ENCODE assay signal across 8 mouse cellular contexts in the genomic region with DNA sequence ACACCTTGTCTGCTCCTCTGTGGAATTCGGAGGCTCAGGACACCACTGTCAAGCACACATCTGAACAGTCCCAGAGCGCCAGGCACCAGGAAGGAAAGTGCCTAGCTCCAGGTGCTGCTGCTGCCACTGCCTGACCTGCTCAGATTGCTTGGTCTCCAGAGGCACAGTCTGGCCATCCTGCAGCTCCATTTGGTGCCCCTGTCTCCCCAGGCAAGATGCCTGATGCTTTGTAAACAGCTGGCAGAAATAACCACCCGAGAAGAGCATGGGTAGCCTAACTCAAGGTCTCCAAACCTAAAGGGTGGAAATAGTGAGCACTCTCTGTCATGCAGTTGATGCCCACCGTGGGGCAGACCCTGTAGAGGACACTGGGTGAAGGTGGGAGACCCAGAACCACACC. TPM values are rescaled to one million over a fixed set of nuclear protein-coding genes. Genes with fewer than 3 reads are reported as not detected.
DNase-seq lines count a peak whose midpoint lies in the region; ATAC-seq and TF ChIP-seq lines count a peak whose summit lies in the region.

No protein-coding gene starts in this region.

- peak overlapping the region; percentile 54 for H3ac ChIP-seq in myocyte (ENCODE audit: control insufficient read depth, insufficient read length)

- peak overlapping the region; percentile 91 for H3K4me3 ChIP-seq in liver, adult 2 months (ENCODE audit: insufficient read depth, low read depth, low read length)
- H3K4me3 ChIP-seq in embryonic facial prominence, embryonic 14.5 days (ENCODE audit: low read depth, low read length) = peak overlapping the region; percentile 98
- peak overlapping the region; percentile 84 for H3K4me3 ChIP-seq in intestine, embryonic 14.5 days (ENCODE audit: low read depth, low read length)
- H3K4me3 ChIP-seq in myocyte = peak overlapping the region; percentile 86

- H3K27ac ChIP-seq in liver, adult 2 months (replicated peaks; ENCODE audit: insufficient read depth, low read depth, low read length) = no peak overlapping the region
- H3K27ac ChIP-seq in embryonic facial prominence, embryonic 14.5 days (replicated peaks; ENCODE audit: low read depth, low read length) = peak overlapping the region; percentile 81
- peak overlapping the region; percentile 78; the same call in 1 of the 2 replicates for H3K27ac ChIP-seq in intestine, embryonic 14.5 days (ENCODE audit: low read depth)

- peak overlapping the region; percentile 96 for H3K4me2 ChIP-seq in embryonic facial prominence, embryonic 14.5 days (ENCODE audit: low read depth, low read length)
- peak overlapping the region; percentile 98 for H3K4me2 ChIP-seq in intestine, embryonic 14.5 days (ENCODE audit: low read length)
- peak overlapping the region; percentile 86 for H3K4me2 ChIP-seq in myocyte (ENCODE audit: low read depth)

- H3K9ac ChIP-seq in liver, adult 2 months (ENCODE audit: low read depth, low read length) = peak overlapping the region; percentile 94
- peak overlapping the region; percentile 96 for H3K9ac ChIP-seq in embryonic facial prominence, embryonic 14.5 days (ENCODE audit: low read depth, low read length)
- peak overlapping the region; percentile 89 for H3K9ac ChIP-seq in intestine, embryonic 14.5 days (ENCODE audit: low read length)

- TF ChIP-seq CTCF in liver, adult 2 months (IDR thresholded peaks at IDR 0.05; ENCODE audit: low read depth, low read length) = no peak

- 14% methylated on average over 4 of the region's 4 CpGs for WGBS in liver, adult 2 months
- 10% methylated on average over 3 of the region's 4 CpGs for WGBS in embryonic facial prominence, embryonic 14.5 days
- 16% methylated on average over 4 of the region's 4 CpGs for WGBS in intestine, embryonic 14.5 days

- no peak for ATAC-seq in embryonic facial prominence, embryonic 14.5 days (ENCODE audit: low read depth)
- ATAC-seq in intestine, embryonic 14.5 days (replicated peaks; ENCODE audit: low FRiP score, low TSS enrichment, low read depth) = no peak
- ATAC-seq in monocyte, adult 5-6 weeks (replicated peaks; ENCODE audit: insufficient number of reproducible peaks, low FRiP score, low TSS enrichment, poor library complexity, severe bottlenecking) = no peak

- H3K79me2 ChIP-seq in liver, adult 2 months (ENCODE audit: control insufficient read depth, insufficient read depth, low read length) = no peaks in the 10 kb centered on the region
- peaks cover 14% of the 10 kb centered on the region for H3K79me2 ChIP-seq in myocyte (ENCODE audit: control insufficient read depth, insufficient read depth)

- no peaks in the 10 kb centered on the region for H3K36me3 ChIP-seq in liver, adult 2 months (ENCODE audit: control insufficient read depth, insufficient read depth, low read length)
- peaks cover 35% of the 10 kb centered on the region for H3K36me3 ChIP-seq in embryonic facial prominence, embryonic 14.5 days (ENCODE audit: control insufficient read depth, insufficient read depth, low read length)
- H3K36me3 ChIP-seq in intestine, embryonic 14.5 days (ENCODE audit: control insufficient read depth, insufficient read depth, low read length) = peaks cover 30% of the 10 kb centered on the region
- H3K36me3 ChIP-seq in myocyte (ENCODE audit: control insufficient read depth, insufficient read depth) = peaks cover 7% of the 10 kb centered on the region

- no peak for TF ChIP-seq POLR2A in liver, adult 2 months (IDR thresholded peaks at IDR 0.05; ENCODE audit: extremely low read depth, insufficient read depth, low read length)
- no peak for TF ChIP-seq POLR2A in myocyte (IDR thresholded peaks at IDR 0.05; ENCODE audit: insufficient read length, low read depth)

- peaks cover 19% of the 10 kb centered on the region; the same call in 1 of the 2 replicates for H3K4me1 ChIP-seq in liver, adult 2 months (ENCODE audit: control insufficient read depth, insufficient read depth, low read length)
- peaks cover 13% of the 10 kb centered on the region; the same call in 1 of the 2 replicates for H3K4me1 ChIP-seq in embryonic facial prominence, embryonic 14.5 days (ENCODE audit: control insufficient read depth, insufficient read depth, low read length)
- peaks cover 28% of the 10 kb centered on the region for H3K4me1 ChIP-seq in intestine, embryonic 14.5 days (replicated peaks; ENCODE audit: control insufficient read depth, insufficient read depth, low read length)

- no peaks in the 10 kb centered on the region for H3K9me3 ChIP-seq in embryonic facial prominence, embryonic 14.5 days (ENCODE audit: control insufficient read depth, low read length)
- H3K9me3 ChIP-seq in intestine, embryonic 14.5 days (ENCODE audit: control insufficient read depth, low read length) = no peaks in the 10 kb centered on the region

- no peak for DNase-seq in liver, adult 2 months (ENCODE audit: extremely low read depth, low read depth, low spot score)
- DNase-seq in liver = no peak
- no peak for DNase-seq in embryonic facial prominence, embryonic 14.5 days (ENCODE audit: low spot score)
- no peak for DNase-seq in intestine, embryonic 14.5 days (ENCODE audit: low spot score)
- DNase-seq in urinary bladder, adult 2 months (ENCODE audit: low spot score) = no peak
- no peak for DNase-seq in spleen, postnatal 4 days (ENCODE audit: low spot score in 2 of 2)

- H3K27me3 ChIP-seq in liver, adult 2 months (ENCODE audit: control insufficient read depth, insufficient read depth, low read length) = no peaks in the 10 kb centered on the region
- H3K27me3 ChIP-seq in embryonic facial prominence, embryonic 14.5 days (replicated peaks; ENCODE audit: control insufficient read depth, insufficient read depth, low read length) = no peaks in the 10 kb centered on the region
- H3K27me3 ChIP-seq in intestine, embryonic 14.5 days (replicated peaks; ENCODE audit: control insufficient read depth, insufficient read depth, low read length) = no peaks in the 10 kb centered on the region
- no peaks in the 10 kb centered on the region for H3K27me3 ChIP-seq in myocyte (ENCODE audit: control insufficient read depth, insufficient read depth, insufficient read length)

TF ChIP-seq in myocyte, 11 proteins besides CTCF, POLR2A, EP300 and RAD21:
- TF ChIP-seq E2F4 (IDR thresholded peaks at IDR 0.05; ENCODE audit: insufficient read depth) = no peak
- no peak for TF ChIP-seq REST (IDR thresholded peaks at IDR 0.05; ENCODE audit: insufficient read depth, insufficient read length)
- TF ChIP-seq MAX (IDR thresholded peaks at IDR 0.05; ENCODE audit: low read depth) = no peak
- no peak for TF ChIP-seq SRF (IDR thresholded peaks at IDR 0.05; ENCODE audit: control insufficient read depth, insufficient read length, low read depth)
- no peak for TF ChIP-seq POLR2AphosphoS2 (IDR thresholded peaks at IDR 0.05; ENCODE audit: insufficient read length, low read depth)
- TF ChIP-seq USF1 (IDR thresholded peaks at IDR 0.05; ENCODE audit: low read depth) = no peak
- no peak for TF ChIP-seq MYOG (IDR thresholded peaks at IDR 0.05; ENCODE audit: control insufficient read depth in 1 of 3, insufficient read depth in 1 of 3, insufficient read length in 2 of 3, low read depth in 2 of 3)
TF ChIP-seq in myocyte: peak in this region for 0.

RNA-seq across cellular contexts. Expression of a gene that starts 1.1 kb away (rescaled TPM):
- 20.6 and 21.6 TPM in 2 replicates for total RNA-seq in liver, adult 2 months (2014; rRNA removed)
- polyA plus RNA-seq in liver, adult 2 months (2012; rRNA removed) = 34.2 and 34.9 TPM in 2 replicates
- polyA plus RNA-seq in embryonic facial prominence, embryonic 14.5 days (2014; fragmentation: Nextera tagmentation; extraction: Ambion mirVana) = 77.9 and 89.3 TPM in 2 replicates
- 80.8 and 87.3 TPM in 2 replicates for polyA plus RNA-seq in intestine, embryonic 14.5 days (2014; fragmentation: Nextera tagmentation; extraction: Ambion mirVana)
- 60.5 TPM for polyA plus RNA-seq in myocyte (2012; fragmentation: generic; extraction: Trizol)
- 35.3 and 38.0 TPM in 2 replicates for polyA plus RNA-seq in urinary bladder, adult 2 months (2012; rRNA removed)
- 17.3 to 54.0 TPM (median 33.5 TPM) in 3 replicates for total RNA-seq in monocyte, adult 5-6 weeks (2017)

RNA-seq across cellular contexts. Expression of a gene that starts 28.2 kb away (rescaled TPM):
- total RNA-seq in liver, adult 2 months (2014; rRNA removed) = 11.6 and 16.2 TPM in 2 replicates
- 45.6 and 59.4 TPM in 2 replicates for polyA plus RNA-seq in liver, adult 2 months (2012; rRNA removed)
- polyA plus RNA-seq in embryonic facial prominence, embryonic 14.5 days (2014; fragmentation: Nextera tagmentation; extraction: Ambion mirVana) = 22.1 and 26.5 TPM in 2 replicates
- polyA plus RNA-seq in intestine, embryonic 14.5 days (2014; fragmentation: Nextera tagmentation; extraction: Ambion mirVana) = 15.2 and 17.5 TPM in 2 replicates
- polyA plus RNA-seq in myocyte (2012; fragmentation: generic; extraction: Trizol) = 23.0 TPM
- polyA plus RNA-seq in urinary bladder, adult 2 months (2012; rRNA removed) = 35.1 and 39.0 TPM in 2 replicates
- total RNA-seq in monocyte, adult 5-6 weeks (2017) = 3.5 to 13.2 TPM (median 10.2 TPM) in 3 replicates
